In genomic region chr2:101797166-101797900, GRCm38 (mm10) we compare ENCODE assay signal across 8 mouse cellular contexts.
A peak's percentile ranks its signal among the peaks of the same experiment; 100 is the strongest.
DNase-seq lines count a peak whose midpoint lies in the region; ATAC-seq and TF ChIP-seq lines count a peak whose summit lies in the region.

No protein-coding gene starts in this region.

- H3K4me3 ChIP-seq in E14TG2a.4 (replicated peaks; ENCODE audit: low read length) = peak overlapping the region; percentile 79
- H3K4me3 ChIP-seq in forebrain, embryonic 14.5 days (ENCODE audit: low read depth, low read length) = peak overlapping the region; percentile 44
- H3K4me3 ChIP-seq in hindbrain, embryonic 15.5 days = peak overlapping the region; percentile 47
- H3K4me3 ChIP-seq in liver, embryonic 11.5 days (ENCODE audit: low read depth, low read length) = peak overlapping the region; percentile 55
- H3K4me3 ChIP-seq in midbrain, postnatal 0 days (ENCODE audit: low read depth, low read length) = peak overlapping the region; percentile 43

- H3K27ac ChIP-seq in forebrain, embryonic 14.5 days (ENCODE audit: low read depth, low read length) = peak overlapping the region; percentile 18; the same call in 1 of the 2 replicates
- H3K27ac ChIP-seq in hindbrain, embryonic 15.5 days (replicated peaks) = peak overlapping the region; percentile 44; the same call in 1 of the 2 replicates
- 0 out of 2 replicates have a peak overlapping the region, but pooled peaks have one; percentile 52 for H3K27ac ChIP-seq in liver, embryonic 11.5 days (ENCODE audit: low read depth, low read length)
- H3K27ac ChIP-seq in midbrain, postnatal 0 days (ENCODE audit: low read depth, low read length) = no peak overlapping the region

- WGBS in forebrain, embryonic 14.5 days = under 1% methylated on average over 49 of the region's 49 CpGs
- WGBS in hindbrain, embryonic 15.5 days = under 1% methylated on average over 48 of the region's 49 CpGs
- under 1% methylated on average over 49 of the region's 49 CpGs for WGBS in liver, embryonic 11.5 days
- WGBS in midbrain, postnatal 0 days = under 1% methylated on average over 49 of the region's 49 CpGs

- TF ChIP-seq CTCF in E14TG2a.4 (conservative IDR thresholded peaks at IDR 0.05; ENCODE audit: low read length) = no peak
- no peak for TF ChIP-seq CTCF in midbrain, postnatal 0 days (IDR thresholded peaks at IDR 0.05)

- DNase-seq in adrenal gland, adult 18-20 months (ENCODE audit: low spot score in 2 of 2) = peak; percentile 29 to 43
- peak; percentile 56 for DNase-seq in forebrain, embryonic 14.5 days (ENCODE audit: low spot score)
- DNase-seq in liver, embryonic 11.5 days (ENCODE audit: low spot score) = peak; percentile 64
- no peak for DNase-seq in midbrain, postnatal 0 days (ENCODE audit: low spot score)
- DNase-seq in thymus, postnatal 0 days (ENCODE audit: low spot score) = peak; percentile 35
- DNase-seq in cerebellum, postnatal 36 days = no peak

- H3K9ac ChIP-seq in forebrain, embryonic 14.5 days (ENCODE audit: low read length) = peak overlapping the region; percentile 61
- H3K9ac ChIP-seq in hindbrain, embryonic 15.5 days = peak overlapping the region; percentile 28
- H3K9ac ChIP-seq in liver, embryonic 11.5 days (ENCODE audit: low read depth, low read length) = peak overlapping the region; percentile 58
- peak overlapping the region; percentile 42; the same call in 1 of the 2 replicates for H3K9ac ChIP-seq in midbrain, postnatal 0 days (replicated peaks; ENCODE audit: low read length, poor library complexity, severe bottlenecking)

- peak overlapping the region; percentile 88 for H3K4me2 ChIP-seq in forebrain, embryonic 14.5 days (ENCODE audit: low read length)
- peak overlapping the region; percentile 83 for H3K4me2 ChIP-seq in hindbrain, embryonic 15.5 days
- peak overlapping the region; percentile 87 for H3K4me2 ChIP-seq in liver, embryonic 11.5 days
- H3K4me2 ChIP-seq in midbrain, postnatal 0 days (ENCODE audit: low read depth, low read length, poor library complexity, severe bottlenecking) = peak overlapping the region; percentile 87

- peaks cover 75% of the 10 kb centered on the region for H3K27me3 ChIP-seq in E14TG2a.4 (ENCODE audit: insufficient read depth, low read length)
- no peaks in the 10 kb centered on the region for H3K27me3 ChIP-seq in forebrain, embryonic 14.5 days (replicated peaks; ENCODE audit: control insufficient read depth, insufficient read depth, low read length)
- H3K27me3 ChIP-seq in hindbrain, embryonic 15.5 days = peaks cover 27% of the 10 kb centered on the region
- H3K27me3 ChIP-seq in liver, embryonic 11.5 days (replicated peaks; ENCODE audit: control insufficient read depth, insufficient read depth, low read length) = peaks cover 22% of the 10 kb centered on the region
- H3K27me3 ChIP-seq in midbrain, postnatal 0 days (ENCODE audit: insufficient read depth, low read length) = peaks cover 23% of the 10 kb centered on the region

- ATAC-seq in forebrain, embryonic 14.5 days = peak; percentile 59
- ATAC-seq in hindbrain, embryonic 15.5 days (ENCODE audit: low FRiP score, low read depth) = peak; percentile 58
- ATAC-seq in liver, embryonic 11.5 days (replicated peaks; ENCODE audit: low FRiP score) = peak; percentile 62
- ATAC-seq in midbrain, postnatal 0 days (ENCODE audit: low FRiP score) = peak; percentile 38; the same call in 1 of the 2 replicates

- H3K9me3 ChIP-seq in E14TG2a.4 (ENCODE audit: low read length) = no peaks in the 10 kb centered on the region
- no peaks in the 10 kb centered on the region for H3K9me3 ChIP-seq in forebrain, embryonic 14.5 days (replicated peaks; ENCODE audit: control insufficient read depth, low read length)
- H3K9me3 ChIP-seq in hindbrain, embryonic 15.5 days = no peaks in the 10 kb centered on the region
- H3K9me3 ChIP-seq in liver, embryonic 11.5 days (ENCODE audit: control insufficient read depth, low read length) = no peaks in the 10 kb centered on the region
- H3K9me3 ChIP-seq in midbrain, postnatal 0 days (ENCODE audit: low read length) = no peaks in the 10 kb centered on the region

- peaks cover 20% of the 10 kb centered on the region for H3K4me1 ChIP-seq in E14TG2a.4 (replicated peaks; ENCODE audit: low read depth, low read length)
- H3K4me1 ChIP-seq in forebrain, embryonic 14.5 days (ENCODE audit: control insufficient read depth, insufficient read depth, low read length) = peaks cover 12% of the 10 kb centered on the region
- H3K4me1 ChIP-seq in hindbrain, embryonic 15.5 days (replicated peaks) = peaks cover 31% of the 10 kb centered on the region
- H3K4me1 ChIP-seq in liver, embryonic 11.5 days (replicated peaks; ENCODE audit: control insufficient read depth, insufficient read depth, low read length) = peaks cover 3% of the 10 kb centered on the region; the same call in 1 of the 2 replicates
- no peaks in the 10 kb centered on the region; the same call in 1 of the 2 replicates for H3K4me1 ChIP-seq in midbrain, postnatal 0 days (ENCODE audit: insufficient read depth, low read length)

- no peaks in the 10 kb centered on the region for H3K36me3 ChIP-seq in E14TG2a.4 (ENCODE audit: insufficient read depth, low read length)
- H3K36me3 ChIP-seq in forebrain, embryonic 14.5 days (ENCODE audit: control insufficient read depth, insufficient read depth, low read length) = no peaks in the 10 kb centered on the region
- H3K36me3 ChIP-seq in hindbrain, embryonic 15.5 days = no peaks in the 10 kb centered on the region
- H3K36me3 ChIP-seq in liver, embryonic 11.5 days (ENCODE audit: control insufficient read depth, insufficient read depth, low read length) = no peaks in the 10 kb centered on the region
- no peaks in the 10 kb centered on the region for H3K36me3 ChIP-seq in midbrain, postnatal 0 days (ENCODE audit: insufficient read depth, low read length)

Comparison
In these comparisons a context has a peak if more than half of its experiments do, and no peak if none do; other contexts are left out.
1. DNase-seq: peak in adrenal gland, adult 18-20 months (2 of 2), forebrain, embryonic 14.5 days (single experiment), liver, embryonic 11.5 days (single experiment) and thymus, postnatal 0 days (single experiment); none in midbrain, postnatal 0 days (single experiment) and cerebellum, postnatal 36 days (0 of 2).
2. Peak in every context shown above with its lines, with median percentiles within 50 percentile points of each other: H3K4me3 ChIP-seq, ATAC-seq, H3K4me2 ChIP-seq and H3K9ac ChIP-seq.